Mouse (Mus musculus): ENCODE data around the gene Gm379.

Gene Gm379

GRCm38 (mm10) chrX:108664885-108665284, at the start of gene Gm379:
Gm379 (minus strand) TSS chrX:108664891.
- ChIA-PET POLR2A (no interaction called here), CTCF (no interaction called here)

- POLR2A ChIA-PET, result no interaction called here
- CTCF ChIA-PET, result no interaction called here
Observed at GRCm38 (mm10) chrX:108704312-108704711, 39.6 kb upstream of the Gm379 start.

GRCm38 (mm10) chrX:108668868-108669267, 4.2 kb upstream of the Gm379 start:
- ChIA-PET POLR2A (no interaction called here), CTCF (no interaction called here)

GRCm38 (mm10) chrX:108621991-108622390, 42.7 kb downstream of the Gm379 start:
- ChIA-PET CTCF (no interaction called here), POLR2A (no interaction called here)

GRCm38 (mm10) chrX:108620886-108621285, 43.8 kb downstream of the Gm379 start:
- CTCF ChIA-PET, result no interaction called here
- POLR2A ChIA-PET, result no interaction called here
